Mouse (Mus musculus) gastrocnemius, adult 2 months (tissue): Measurements from ENCODE around the gene Gcfc2. TPM values are rescaled to one million over a fixed set of nuclear protein-coding genes. Genes with fewer than 3 reads are reported as not detected.

ENCODE experiments used
- DNase-seq: peaks from one replicate; pipeline ENCODE4 v3.0.0; 2022
- H3K27ac ChIP-seq: fragments of 200-600 bp; 2 replicates; pipeline ENCODE4 v1.8.1; 2022; ENCODE audit warnings: mild to moderate bottlenecking
- H3K4me3 ChIP-seq: fragments of 200-600 bp; 2 replicates; pipeline ENCODE4 v1.8.1; 2022; ENCODE audit warnings: mild to moderate bottlenecking, moderate library complexity
- CTCF ChIP-seq: fragments of 200-600 bp; IDR thresholded peaks from 2 replicates; pipeline ENCODE4 v1.8.1; 2022; ENCODE audit warnings: antibody characterized with exemption, mild to moderate bottlenecking, moderate library complexity
- intact Hi-C: fragments of 180-260 bp; cut with DNase I; formaldehyde crosslinking; loops from one replicate; pipeline ENCODE4 v1.15.1; 2025
- microRNA-seq: library from miRNA; unstranded; fragments of <30 nt; microRNA quantifications from one replicate; pipeline ENCODE4 v1.2.0, GENCODE M21; 2021
- total RNA-seq, 2 experiments: library from RNA; stranded (reverse); gene quantifications; 2 replicates each; pipeline ENCODE4 v1.2.3; 2021

Gene Gcfc2
- total RNA-seq, 2 experiments from 2014 or later, result 3.0 to 3.6 TPM

GRCm38 (mm10) chr6:81987010-81987409 is 63.5 kb downstream of the Gcfc2 start:
- no peak overlapping the region for H3K27ac ChIP-seq
- H3K4me3 ChIP-seq, result no peak overlapping the region
- DNase-seq, result peak; percentile 75
- intact Hi-C loops, result loop anchor here (1.0 to 5.0 kb wide), 2 partner anchors 55 to 132 kb away; partner anchors contain the start of gene Eva1a
- TF ChIP-seq CTCF, result peak; percentile 72

- Histone ChIP-seq H3K27ac (no peak overlapping the region), H3K4me3 (no peak overlapping the region)
- DNase-seq, result no peak
- TF ChIP-seq CTCF, result no peak
- intact Hi-C loops, result loop anchor here (1.0 to 5.0 kb wide), 2 partner anchors 55 to 132 kb away; partner anchors contain the start of gene Eva1a
These were observed 64.1 kb downstream of the Gcfc2 start for GRCm38 (mm10) chr6:81987580-81987979.

GRCm38 (mm10) chr6:81988341-81988740 is 64.9 kb downstream of the Gcfc2 start:
- H3K4me3 ChIP-seq, result no peak overlapping the region
- H3K27ac ChIP-seq, result no peak overlapping the region
- no peak for DNase-seq
- intact Hi-C loops, result loop anchor here (5.0 kb wide), 1 partner anchor 54 kb away; the partner anchor contains the start of gene Eva1a
- TF ChIP-seq CTCF, result no peak

DNA sequence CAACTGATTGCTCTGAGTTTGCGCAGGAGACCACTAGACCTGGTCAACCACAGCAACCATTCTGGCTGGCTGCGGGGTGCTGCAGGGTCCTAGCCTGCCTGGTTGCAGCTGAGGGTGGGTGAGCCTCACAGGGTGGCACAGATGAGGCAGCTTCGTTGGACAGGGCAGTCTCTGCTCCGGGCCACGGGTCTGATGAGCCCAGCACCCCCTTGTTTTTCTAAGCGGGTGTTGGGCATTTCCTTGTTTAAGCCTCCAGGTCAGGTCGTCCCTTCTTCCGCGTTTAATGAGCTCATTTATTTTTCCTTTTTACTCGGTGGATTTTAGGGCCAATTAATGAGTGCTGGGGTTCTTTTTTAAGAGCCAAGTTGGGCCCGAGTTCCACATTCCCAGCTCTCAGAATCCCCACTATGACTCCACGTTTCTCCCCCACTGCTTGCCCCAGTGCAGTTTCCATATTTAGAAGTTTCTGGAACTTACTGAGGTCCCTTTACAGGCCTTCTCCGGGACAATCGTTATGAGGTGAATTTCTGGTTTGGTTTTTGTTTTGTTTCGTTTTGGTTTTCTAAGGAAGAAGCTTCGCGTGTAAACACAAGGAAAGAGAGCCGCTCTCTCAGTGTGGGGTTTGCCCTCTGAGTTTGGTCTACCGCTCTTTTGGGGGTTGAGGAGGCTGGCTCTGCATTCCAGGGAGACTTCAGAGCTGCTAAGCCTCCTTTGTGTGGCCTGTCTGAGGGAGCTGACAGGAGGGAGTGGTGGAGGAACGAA is 66.8 kb downstream of the Gcfc2 start:
- no peak for DNase-seq
- intact Hi-C loops, result no loop called here
- peak overlapping the region; percentile 20; the same call in 1 of the 2 replicates for H3K27ac ChIP-seq
- H3K4me3 ChIP-seq, result peak overlapping the region; percentile 43
- TF ChIP-seq CTCF, result no peak

Small RNAs within 50 kb of the gene (microRNA-seq; reads per million reads assigned to microRNA genes)
- gene Mir468, result not detected
- not detected for gene Mir7232

Other genes starting within 250 kb of the Gcfc2 start
- 10 to 100 TPM; 16.2 to 25.5 TPM for gene Mrpl19, start 42.3 kb downstream of the Gcfc2 start, total RNA-seq
- gene Eva1a, start 117.4 kb downstream of the Gcfc2 start, total RNA-seq, result under 1 TPM; 0.71 to 0.95 TPM